Mouse (Mus musculus) ovary, adult 18-20 months (tissue): ENCODE results near the gene Tspan2.

Experiments used
- DNase-seq: peaks from one replicate; pipeline ENCODE4 v3.0.0; 2022; ENCODE audit warnings: low spot score, mixed read lengths

The Tspan2 gene

DNA sequence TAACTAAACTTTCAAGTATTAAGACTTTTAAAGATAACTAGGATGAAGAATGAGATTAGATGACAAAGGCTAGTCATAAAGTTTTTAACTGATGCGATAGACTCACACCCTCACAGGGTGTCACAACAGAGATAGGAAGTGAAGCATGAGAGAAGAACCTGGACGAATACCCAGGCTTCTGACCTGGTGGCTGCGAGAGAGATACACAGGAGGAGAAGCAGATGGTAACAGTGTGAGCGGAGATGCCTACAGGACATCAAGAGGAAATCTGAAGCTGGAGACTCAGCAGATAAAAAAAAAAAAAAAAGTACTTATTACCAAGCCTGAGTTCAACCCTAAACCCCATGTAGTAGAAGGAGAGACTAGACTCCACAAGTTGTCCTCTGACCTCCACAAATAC lies 38.7 kb downstream of the Tspan2 start:
- no peak for DNase-seq

- no peak for DNase-seq
Observed at GRCm38 (mm10) chr3:102782618-102783017, 48.3 kb downstream of the Tspan2 start, which contains the start of gene Tshb. Tshb (minus strand) TSS chr3:102782718.

DNA sequence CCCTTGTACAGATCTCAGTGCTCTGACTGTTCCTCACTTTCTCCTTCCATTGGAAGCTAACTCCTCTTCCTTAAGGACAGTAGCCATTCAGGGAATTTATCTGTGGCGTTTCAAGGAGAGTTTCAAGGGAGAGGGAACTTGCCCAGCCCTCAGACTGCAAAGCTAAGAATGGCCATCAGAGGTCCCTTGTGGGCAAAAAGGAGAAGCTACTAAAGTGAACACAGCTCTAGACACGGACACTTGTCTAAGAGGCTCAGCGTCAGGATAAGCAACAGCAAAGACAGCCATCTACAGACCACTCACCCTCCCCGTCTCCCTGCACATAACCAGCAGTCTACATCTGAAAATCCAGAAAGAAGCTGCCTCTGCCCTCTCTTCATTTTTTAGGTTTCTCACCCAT lies 53.0 kb downstream of the Tspan2 start:
- no peak for DNase-seq

DNA sequence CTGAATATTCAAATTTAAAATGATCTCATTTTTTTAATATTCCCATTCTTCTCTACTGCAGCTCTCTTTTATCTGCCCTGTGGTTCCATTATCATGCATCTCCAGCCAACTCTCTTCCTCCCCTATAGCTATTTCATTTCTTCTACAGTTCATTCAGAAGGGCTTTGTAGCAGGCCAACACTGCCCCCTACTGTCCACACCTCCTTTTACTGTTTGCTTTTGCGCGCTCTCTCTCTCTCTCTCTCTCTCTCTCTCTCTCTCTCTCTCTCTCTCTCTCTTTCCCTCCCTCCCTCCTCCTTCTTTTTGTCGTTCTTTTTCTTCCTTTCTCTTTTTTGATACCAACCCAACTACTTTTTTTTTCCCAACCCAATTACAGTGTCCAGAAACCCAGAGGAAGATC lies 69.6 kb downstream of the Tspan2 start:
- no peak for DNase-seq

- DNase-seq = no peak
Observed at GRCm38 (mm10) chr3:102842386-102842785, 108.1 kb downstream of the Tspan2 start.

DNA sequence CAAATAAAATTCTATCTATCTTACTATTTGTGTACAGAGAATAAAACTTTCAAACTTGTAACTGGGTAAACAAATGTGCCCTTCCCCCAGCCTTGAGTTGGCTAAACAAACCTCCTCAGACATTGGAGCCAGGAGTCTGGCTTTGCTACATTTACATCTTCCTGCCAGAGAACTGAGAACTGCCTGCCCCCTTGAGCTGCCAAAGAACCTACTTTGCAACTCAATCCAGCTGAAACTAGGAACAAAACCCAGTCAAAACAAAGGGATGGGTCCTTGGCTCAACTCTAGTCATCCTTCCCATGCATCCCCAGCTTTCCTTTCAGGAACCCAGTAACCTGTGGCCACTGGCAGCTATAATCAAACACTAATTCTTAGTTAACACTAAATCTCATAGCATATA lies 114.3 kb downstream of the Tspan2 start:
- no peak for DNase-seq
